ENCODE assay signal across 27 mouse cellular contexts in genomic region chr2:6865785-6866184, GRCm38 (mm10).
DNase-seq lines count a peak whose midpoint lies in the region; ATAC-seq and TF ChIP-seq lines count a peak whose summit lies in the region.
"Had no signal": no experiment of that assay in that cellular context is flagged by ENCODE, and none has a peak within 500 bp of the region (broad histone marks: within the 10 kb centered on the region; RNA-seq: fewer than 3 reads in every experiment).

No protein-coding gene starts in this region.

- H3K27me3 ChIP-seq in forebrain, embryonic 13.5 days: no peaks in the 10 kb centered on the region
- H3K27me3 ChIP-seq in forebrain, embryonic 10.5 days (ENCODE audit: poor library complexity, severe bottlenecking): peaks cover 11% of the 10 kb centered on the region
- H3K27me3 ChIP-seq in forebrain, embryonic 14.5 days (replicated peaks; ENCODE audit: control insufficient read depth, insufficient read depth, low read length): no peaks in the 10 kb centered on the region
- no peaks in the 10 kb centered on the region for H3K27me3 ChIP-seq in hindbrain, embryonic 16.5 days (replicated peaks; ENCODE audit: control insufficient read depth, insufficient read depth, low read length)
- H3K27me3 ChIP-seq: heart, embryonic 13.5 days; intestine, embryonic 15.5 days; limb, embryonic 15.5 days had no signal

- no peak overlapping the region for H3K4me3 ChIP-seq in forebrain, embryonic 13.5 days
- no peak overlapping the region for H3K4me3 ChIP-seq in forebrain, embryonic 10.5 days
- H3K4me3 ChIP-seq in layer of hippocampus, adult 2 months: peak overlapping the region; percentile 4; the same call in 1 of the 2 replicates
- no peak overlapping the region for H3K4me3 ChIP-seq in forebrain, embryonic 14.5 days (ENCODE audit: low read depth, low read length)
- no peak overlapping the region for H3K4me3 ChIP-seq in hindbrain, embryonic 16.5 days (ENCODE audit: low read length)
- H3K4me3 ChIP-seq: heart, embryonic 13.5 days; intestine, embryonic 15.5 days; limb, embryonic 10.5 days; limb, embryonic 15.5 days; myocyte had no signal

- 0 out of 2 replicates have a peak overlapping the region, but pooled peaks have one; percentile 2 for H3K4me2 ChIP-seq in forebrain, embryonic 13.5 days
- H3K4me2 ChIP-seq in forebrain, embryonic 14.5 days (ENCODE audit: low read length): peak overlapping the region; percentile 10; the same call in 1 of the 2 replicates
- peak overlapping the region; percentile 5; the same call in 1 of the 2 replicates for H3K4me2 ChIP-seq in hindbrain, embryonic 16.5 days (ENCODE audit: low read length)
- H3K4me2 ChIP-seq: heart, embryonic 13.5 days; intestine, embryonic 15.5 days; limb, embryonic 15.5 days had no signal

- no peak overlapping the region for H3K27ac ChIP-seq in forebrain, embryonic 13.5 days
- no peak overlapping the region for H3K27ac ChIP-seq in forebrain, embryonic 10.5 days
- peak overlapping the region; percentile 18; the same call in 1 of the 2 replicates for H3K27ac ChIP-seq in layer of hippocampus, adult 2 months
- H3K27ac ChIP-seq in forebrain, embryonic 14.5 days (ENCODE audit: low read depth, low read length): no peak overlapping the region
- peak overlapping the region; percentile 44 for H3K27ac ChIP-seq in hindbrain, embryonic 16.5 days (ENCODE audit: low read depth, low read length)
- H3K27ac ChIP-seq: heart, embryonic 13.5 days; intestine, embryonic 15.5 days; kidney, postnatal 0 days; limb, embryonic 10.5 days; limb, embryonic 15.5 days; liver, embryonic 14.5 days; macrophage had no signal

- H3K36me3 ChIP-seq in forebrain, embryonic 13.5 days (ENCODE audit: poor library complexity, severe bottlenecking): peaks cover 10% of the 10 kb centered on the region; the same call in 1 of the 2 replicates
- peaks cover 5% of the 10 kb centered on the region for H3K36me3 ChIP-seq in forebrain, embryonic 10.5 days (replicated peaks)
- 0 out of 2 replicates have a peak, but pooled peaks cover 4% of the 10 kb centered on the region for H3K36me3 ChIP-seq in forebrain, embryonic 14.5 days (ENCODE audit: control insufficient read depth, insufficient read depth, low read length)
- 0 out of 2 replicates have a peak, but pooled peaks cover 4% of the 10 kb centered on the region for H3K36me3 ChIP-seq in hindbrain, embryonic 16.5 days (ENCODE audit: control insufficient read depth, insufficient read depth, low read length)
- H3K36me3 ChIP-seq: G1E; heart, embryonic 13.5 days; intestine, embryonic 15.5 days; limb, embryonic 10.5 days; limb, embryonic 15.5 days had no signal

- 80% methylated on average over 4 of the region's 4 CpGs for WGBS in forebrain, embryonic 13.5 days
- WGBS in forebrain, embryonic 10.5 days: 90% methylated on average over 4 of the region's 4 CpGs
- WGBS in forebrain, embryonic 14.5 days: 87% methylated on average over 4 of the region's 4 CpGs
- 49% methylated on average over 4 of the region's 4 CpGs for WGBS in hindbrain, embryonic 16.5 days

- no peak for ATAC-seq in forebrain, embryonic 13.5 days
- ATAC-seq in forebrain, embryonic 14.5 days: no peak
- peak; percentile 25 for ATAC-seq in hindbrain, embryonic 16.5 days
- ATAC-seq: intestine, embryonic 15.5 days had no signal

- TF ChIP-seq CTCF in layer of hippocampus, adult 2 months (conservative IDR thresholded peaks at IDR 0.05): 0 out of 2 replicates have a peak, but pooled peaks have one; percentile 7

- no peak overlapping the region for H3K9ac ChIP-seq in forebrain, embryonic 13.5 days
- no peak overlapping the region for H3K9ac ChIP-seq in forebrain, embryonic 14.5 days (ENCODE audit: low read length)
- no peak overlapping the region for H3K9ac ChIP-seq in hindbrain, embryonic 16.5 days (ENCODE audit: low read depth, low read length)
- H3K9ac ChIP-seq: heart, embryonic 13.5 days; intestine, embryonic 15.5 days; limb, embryonic 15.5 days; liver, embryonic 14.5 days had no signal

- H3K4me1 ChIP-seq in forebrain, embryonic 13.5 days: peaks cover 53% of the 10 kb centered on the region
- H3K4me1 ChIP-seq in forebrain, embryonic 10.5 days: peaks cover 56% of the 10 kb centered on the region
- peaks cover 32% of the 10 kb centered on the region for H3K4me1 ChIP-seq in forebrain, embryonic 14.5 days (ENCODE audit: control insufficient read depth, insufficient read depth, low read length)
- H3K4me1 ChIP-seq in hindbrain, embryonic 16.5 days (ENCODE audit: control insufficient read depth, insufficient read depth, low read depth, low read length): peaks cover 26% of the 10 kb centered on the region
- H3K4me1 ChIP-seq: limb, embryonic 15.5 days had no signal

- DNase-seq in forebrain, embryonic 10.5 days (ENCODE audit: extremely low spot score, low spot score): no peak
- DNase-seq in layer of hippocampus, adult 2 months (ENCODE audit: low spot score in 2 of 2): peak in 1 of 2 experiments; percentile 9
- DNase-seq in layer of hippocampus, postnatal 36 days: no peak
- no peak for DNase-seq in forebrain, embryonic 14.5 days (ENCODE audit: low spot score)
- no peak for DNase-seq in embryo, embryonic 11 days
- DNase-seq: adrenal gland, postnatal 10 days; cerebellum, adult 8-10 months; cerebellum, postnatal 25 days; gastrocnemius, postnatal 10 days; heart, postnatal 10 days; kidney, adult 8-10 months; kidney, postnatal 4 days; lung, adult 2 months; lung, postnatal 10 days; right cerebral cortex, postnatal 4 days; thymus, postnatal 4 days had no signal

- H3K9me3 ChIP-seq in forebrain, embryonic 13.5 days (replicated peaks): no peaks in the 10 kb centered on the region
- H3K9me3 ChIP-seq in forebrain, embryonic 10.5 days: no peaks in the 10 kb centered on the region
- H3K9me3 ChIP-seq in forebrain, embryonic 14.5 days (replicated peaks; ENCODE audit: control insufficient read depth, low read length): no peaks in the 10 kb centered on the region
- H3K9me3 ChIP-seq in hindbrain, embryonic 16.5 days (ENCODE audit: control insufficient read depth, low read length): no peaks in the 10 kb centered on the region
- H3K9me3 ChIP-seq: G1E; heart, embryonic 13.5 days; intestine, embryonic 15.5 days; limb, embryonic 10.5 days; limb, embryonic 15.5 days had no signal

Comparison
In these comparisons a context has a peak if more than half of its experiments do, and no peak if none do; other contexts are left out.
1. H3K27ac ChIP-seq: peak in layer of hippocampus, adult 2 months (single experiment) and hindbrain, embryonic 16.5 days (single experiment); none in forebrain, embryonic 13.5 days (single experiment), forebrain, embryonic 10.5 days (single experiment) and forebrain, embryonic 14.5 days (single experiment).
2. Peak in every context shown above with its lines, with median percentiles within 50 percentile points of each other: H3K4me2 ChIP-seq.